Mouse (Mus musculus) MEL (cell line): ENCODE measurements around the gene Gprc5d. TPM values are rescaled to one million over a fixed set of nuclear protein-coding genes. Genes with fewer than 3 reads are reported as not detected.

ENCODE experiments used
- DNase-seq: peaks from one replicate; pipeline ENCODE4 v3.0.0; 2011; ENCODE audit warnings: low read depth, low spot score
- H3K27ac ChIP-seq: 2 replicates; pipeline ENCODE4 v1.5.1; 2012; ENCODE audit warnings: low read depth, mild to moderate bottlenecking, control low read depth, low read length, moderate library complexity; ENCODE audit not compliant: control insufficient read depth
- H3K27me3 ChIP-seq, 2 experiments: fragments of 150-350 bp in 1 of 2; sonication (generic) in 1 of 2; 2 replicates each; pipeline ENCODE4 v1.6.1; 2012; ENCODE audit warnings: low read length in 2 of 2, mild to moderate bottlenecking in 2 of 2, improper control_type of control experiment in 1 of 2, moderate library complexity in 1 of 2; ENCODE audit not compliant: insufficient read depth in 2 of 2, control insufficient read depth in 1 of 2
- H3K36me3 ChIP-seq, 2 experiments: 2 replicates each; pipeline ENCODE4 v1.6.1; 2012 to 2014; ENCODE audit warnings: low read length in 2 of 2, improper control_type of control experiment in 1 of 2, inconsistent platforms in 1 of 2, mild to moderate bottlenecking in 1 of 2; ENCODE audit not compliant: insufficient read depth in 2 of 2, control insufficient read depth in 1 of 2
- H3K4me1 ChIP-seq, 2 experiments: fragments of 150-350 bp in 1 of 2; sonication (generic) in 1 of 2; 2 replicates each; pipeline ENCODE4 v1.6.1; 2012; ENCODE audit warnings: low read length in 2 of 2, improper control_type of control experiment in 1 of 2, mild to moderate bottlenecking in 1 of 2; ENCODE audit not compliant: insufficient read depth in 2 of 2, control insufficient read depth in 1 of 2
- H3K4me3 ChIP-seq, 2 experiments: fragments of 150-350 bp in 1 of 2; sonication (generic) in 1 of 2; 2 replicates each; pipeline ENCODE4 v1.5.1; 2012; ENCODE audit warnings: low read depth in 2 of 2, low read length in 2 of 2, mild to moderate bottlenecking in 2 of 2, moderate library complexity in 2 of 2, control low read depth in 1 of 2, improper control_type of control experiment in 1 of 2; ENCODE audit not compliant: control insufficient read depth in 1 of 2, insufficient read depth in 1 of 2
- H3K79me2 ChIP-seq: 2 replicates; pipeline ENCODE4 v1.6.1; 2012; ENCODE audit warnings: mild to moderate bottlenecking, low read length, moderate library complexity; ENCODE audit not compliant: control insufficient read depth, poor library complexity, insufficient read depth
- H3K9ac ChIP-seq: 2 replicates; pipeline ENCODE4 v1.6.1; 2012; ENCODE audit warnings: low read depth, mild to moderate bottlenecking, control low read depth, low read length, moderate library complexity; ENCODE audit not compliant: control insufficient read depth, poor library complexity, severe bottlenecking
- H3K9me3 ChIP-seq: fragments of 150-350 bp; sonication (generic); replicated peaks from 2 replicates; pipeline ENCODE4 v1.6.1; 2012; ENCODE audit warnings: mild to moderate bottlenecking, low read length, improper control_type of control experiment, moderate library complexity; ENCODE audit not compliant: insufficient read depth
- BHLHE40 ChIP-seq: IDR thresholded peaks from 2 replicates; pipeline ENCODE4 v1.6.1; 2012; ENCODE audit warnings: low read depth, mild to moderate bottlenecking, inconsistent platforms, low read length, improper control_type of control experiment, borderline replicate concordance
- CHD2 ChIP-seq: IDR thresholded peaks from 2 replicates; pipeline ENCODE4 v1.6.1; 2011; ENCODE audit warnings: low read length, improper control_type of control experiment
- E2F4 ChIP-seq: IDR thresholded peaks from 2 replicates; pipeline ENCODE4 v1.6.1; 2011; ENCODE audit warnings: low read depth, low read length, improper control_type of control experiment, borderline replicate concordance
- ELF1 ChIP-seq: IDR thresholded peaks from 2 replicates; pipeline ENCODE4 v1.6.1; 2014; ENCODE audit warnings: low read depth, mild to moderate bottlenecking, inconsistent platforms, low read length, improper control_type of control experiment, moderate library complexity
- EP300 ChIP-seq, 2 experiments: IDR thresholded peaks; 2 replicates each; pipeline ENCODE4 v1.6.1; 2011; ENCODE audit warnings: improper control_type of control experiment in 2 of 2, low read length in 2 of 2, low read depth in 1 of 2, mild to moderate bottlenecking in 1 of 2
- ETS1 ChIP-seq: IDR thresholded peaks from 2 replicates; pipeline ENCODE4 v1.6.1; 2012; ENCODE audit warnings: low read depth, mild to moderate bottlenecking, inconsistent platforms, low read length, improper control_type of control experiment, moderate library complexity
- GABPA ChIP-seq: IDR thresholded peaks from 2 replicates; pipeline ENCODE4 v1.6.1; 2012; ENCODE audit warnings: low read depth, mild to moderate bottlenecking, inconsistent platforms, low read length, improper control_type of control experiment, moderate library complexity
- JUND ChIP-seq: IDR thresholded peaks from 2 replicates; pipeline ENCODE4 v1.6.1; 2011; ENCODE audit warnings: low read depth, mild to moderate bottlenecking, improper control_type of control experiment, low read length
- KAT2A ChIP-seq: conservative IDR thresholded peaks from 2 replicates; pipeline ENCODE4 v1.6.1; 2012; ENCODE audit warnings: low read depth, low read length, improper control_type of control experiment, inconsistent platforms
- MAX ChIP-seq: IDR thresholded peaks from 2 replicates; pipeline ENCODE4 v1.6.1; 2011; ENCODE audit warnings: low read length, improper control_type of control experiment
- MAZ ChIP-seq: IDR thresholded peaks from 2 replicates; pipeline ENCODE4 v1.6.1; 2012; ENCODE audit warnings: low read depth, mild to moderate bottlenecking, inconsistent platforms, low read length, improper control_type of control experiment
- MYC ChIP-seq: IDR thresholded peaks from 2 replicates; pipeline ENCODE4 v1.6.1; 2011; ENCODE audit warnings: low read depth, mild to moderate bottlenecking, low read length, improper control_type of control experiment, moderate library complexity
- NRF1 ChIP-seq: IDR thresholded peaks from 2 replicates; pipeline ENCODE4 v1.6.1; 2014; ENCODE audit warnings: low read depth, mild to moderate bottlenecking, inconsistent platforms, low read length, improper control_type of control experiment, moderate library complexity; ENCODE audit not compliant: poor library complexity, insufficient read depth, severe bottlenecking
- SIN3A ChIP-seq: IDR thresholded peaks from 2 replicates; pipeline ENCODE4 v1.6.1; 2012; ENCODE audit warnings: low read length, improper control_type of control experiment, inconsistent platforms
- SMC3 ChIP-seq: IDR thresholded peaks from 2 replicates; pipeline ENCODE4 v1.6.1; 2011; ENCODE audit warnings: low read depth, low read length, improper control_type of control experiment
- TAL1 ChIP-seq: IDR thresholded peaks from 2 replicates; pipeline ENCODE4 v1.6.1; 2012; ENCODE audit warnings: mild to moderate bottlenecking, inconsistent platforms, low read length, moderate library complexity, mixed read lengths
- USF2 ChIP-seq, 2 experiments: IDR thresholded peaks; 2 replicates each; pipeline ENCODE4 v1.6.1; 2011 to 2012; ENCODE audit warnings: improper control_type of control experiment in 2 of 2, low read length in 2 of 2, borderline replicate concordance in 1 of 2, inconsistent platforms in 1 of 2, low read depth in 1 of 2, mild to moderate bottlenecking in 1 of 2; ENCODE audit not compliant: insufficient read depth in 1 of 2
- ZC3H11A ChIP-seq: IDR thresholded peaks from 2 replicates; pipeline ENCODE4 v1.6.1; 2012; ENCODE audit warnings: low read depth, mild to moderate bottlenecking, inconsistent platforms, low read length, improper control_type of control experiment
- ZKSCAN1 ChIP-seq: IDR thresholded peaks from 2 replicates; pipeline ENCODE4 v1.6.1; 2012; ENCODE audit warnings: low read depth, mild to moderate bottlenecking, inconsistent platforms, low read length, improper control_type of control experiment, moderate library complexity
- ZMIZ1 ChIP-seq: IDR thresholded peaks from 2 replicates; pipeline ENCODE4 v1.6.1; 2012; ENCODE audit warnings: low read depth, mild to moderate bottlenecking, inconsistent platforms, low read length, improper control_type of control experiment, moderate library complexity
- polyA plus RNA-seq, 2 experiments: library from polyadenylated mRNA; stranded (reverse) in 1 of 2; unstranded in 1 of 2; fragments of >175 nt in 1 of 2; fragments of >200 nt in 1 of 2; gene quantifications; 2 replicates each; pipeline versions ENCODE4 v1.2.1 to v1.2.4; 2012; ENCODE audit warnings: low replicate concordance in 2 of 2, low read depth in 1 of 2; ENCODE audit not compliant: insufficient read length in 2 of 2, insufficient read depth in 1 of 2, missing spikeins in 1 of 2
- total RNA-seq: library from RNA; depleted of rRNA; stranded (reverse); fragments of 300-350 nt; gene quantifications from 2 replicates; pipeline ENCODE4 v1.2.3, GENCODE M21; 2012

The Gprc5d gene
- total and polyA plus RNA-seq, 3 experiments, result not detected

- TF ChIP-seq ELF1 (no peak), ZMIZ1 (no peak), ZC3H11A (no peak)
These were observed 48.2 kb upstream of the Gprc5d start (continued) for GRCm38 (mm10) chr6:135166262-135166661.

GRCm38 (mm10) chr6:135165706-135166105, 47.6 kb upstream of the Gprc5d start:
- no peaks in the 10 kb centered on the region for H3K9me3 ChIP-seq
- H3K4me3 ChIP-seq, result no peak overlapping the region
- no peaks in the 10 kb centered on the region for H3K27me3 ChIP-seq
- TF ChIP-seq MYC (no peak), EP300 (IDR thresholded peaks at IDR 0.05; ENCODE audit: low read depth in 1 of 2, low read length in 2 of 2) (peak in 1 of 2 experiments; percentile 15; a peak in 1 of 4 replicates)
- no peak overlapping the region for H3K27ac ChIP-seq
- no peak overlapping the region for H3K9ac ChIP-seq
- peaks cover 0 to 7% of the 10 kb centered on the region in 2 experiments; a peak in 2 of 4 replicates for H3K36me3 ChIP-seq
- peak; percentile 25 for DNase-seq
- peaks cover 0 to 9% of the 10 kb centered on the region in 2 experiments; a peak in 3 of 4 replicates for H3K4me1 ChIP-seq
- H3K79me2 ChIP-seq, result no peaks in the 10 kb centered on the region; the same call in 1 of the 2 replicates

- no peaks in the 10 kb centered on the region for H3K9me3 ChIP-seq
- DNase-seq, result no peak
- H3K4me1 ChIP-seq, result peaks cover 0 to 9% of the 10 kb centered on the region in 2 experiments; a peak in 3 of 4 replicates
- peaks cover 0 to 7% of the 10 kb centered on the region in 2 experiments; a peak in 2 of 4 replicates for H3K36me3 ChIP-seq
- no peak overlapping the region for H3K4me3 ChIP-seq
- TF ChIP-seq CHD2 (no peak), JUND (no peak), MAX (no peak), ZKSCAN1 (no peak), NRF1 (no peak), MYC (no peak), ETS1 (no peak), SMC3 (no peak), GABPA (no peak), ZC3H11A (no peak), BHLHE40 (no peak), USF2 (IDR thresholded peaks at IDR 0.05; ENCODE audit: borderline replicate concordance in 1 of 2, insufficient read depth in 1 of 2, low read depth in 1 of 2, low read length in 2 of 2) (no peak), MAZ (no peak), KAT2A (no peak), TAL1 (no peak), SIN3A (no peak), E2F4 (no peak)
- H3K27me3 ChIP-seq, result no peaks in the 10 kb centered on the region
- H3K27ac ChIP-seq, result no peak overlapping the region
- no peaks in the 10 kb centered on the region; the same call in 1 of the 2 replicates for H3K79me2 ChIP-seq
- H3K9ac ChIP-seq, result no peak overlapping the region
These were observed 47.1 kb upstream of the Gprc5d start for GRCm38 (mm10) chr6:135165191-135165590.
